Mouse (Mus musculus): Measurements from ENCODE around the gene Cpne8.

DNA sequence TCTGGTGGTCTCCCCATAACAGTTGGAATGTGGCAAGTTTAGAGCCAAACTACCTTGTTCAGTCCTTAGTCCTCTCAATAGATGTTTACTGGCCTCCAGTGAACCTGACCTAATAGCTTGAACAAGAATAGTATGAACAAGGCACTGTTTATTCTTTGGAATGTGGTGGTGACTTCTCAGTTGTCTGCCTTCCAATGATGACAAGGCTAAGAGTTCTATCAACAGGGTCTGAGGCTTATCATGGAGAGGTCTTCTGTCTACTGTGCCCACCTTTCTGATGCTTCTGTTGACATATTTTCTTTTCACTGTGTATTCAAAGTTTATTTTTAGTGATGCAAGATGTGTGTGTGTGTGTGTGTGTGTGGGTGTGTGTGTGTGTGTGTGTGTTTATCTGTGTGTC is 137.1 kb downstream of the Cpne8 start:
- TF ChIP-seq CTCF (IDR thresholded peaks at IDR 0.05; ENCODE audit: low read depth) (no peak), EP300 (IDR thresholded peaks at IDR 0.05; ENCODE audit: low read depth) (no peak)

All from liver, embryonic 14.5 days (tissue).